Mouse (Mus musculus): ENCODE results near the gene Olfr324. TPM values are rescaled to one million over a fixed set of nuclear protein-coding genes. Genes with fewer than 3 reads are reported as not detected.

The Olfr324 gene
- 0.02 and 0.06 TPM in 2 replicates for polyA plus RNA-seq (2012; rRNA removed)

- DNase-seq (ENCODE audit: extremely low spot score in 1 of 2, low spot score in 1 of 2): no peak
Measured at GRCm38 (mm10) chr11:58594814-58595213, at the start of gene Olfr324. TSS of gene Olfr324 (plus strand) at chr11:58595114.

DNA sequence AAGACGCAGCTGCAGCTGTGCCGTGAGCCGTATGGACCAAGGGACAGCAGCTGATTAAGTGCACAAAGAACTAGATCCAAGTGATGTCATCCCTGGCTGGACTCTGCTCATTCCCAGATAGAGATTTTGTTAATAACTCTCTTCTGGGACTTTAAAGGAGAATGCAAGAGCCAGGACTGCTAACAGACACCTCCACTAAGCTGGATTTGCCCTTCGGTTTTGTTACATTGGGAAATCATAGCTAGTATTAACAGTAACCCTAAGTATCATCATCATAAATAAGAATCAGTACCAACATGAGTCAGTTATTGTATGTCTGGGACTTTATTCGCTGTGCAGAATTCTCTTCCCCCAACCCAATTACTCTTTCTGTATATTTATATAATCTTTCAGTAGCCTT lies 48.6 kb upstream of the Olfr324 start, which contains the start of gene Olfr329-ps:
Olfr329-ps (minus strand) TSS at position 101 of the 400 bp plus-strand sequence.
- DNase-seq (ENCODE audit: extremely low spot score in 1 of 2, low spot score in 1 of 2): no peak

DNA sequence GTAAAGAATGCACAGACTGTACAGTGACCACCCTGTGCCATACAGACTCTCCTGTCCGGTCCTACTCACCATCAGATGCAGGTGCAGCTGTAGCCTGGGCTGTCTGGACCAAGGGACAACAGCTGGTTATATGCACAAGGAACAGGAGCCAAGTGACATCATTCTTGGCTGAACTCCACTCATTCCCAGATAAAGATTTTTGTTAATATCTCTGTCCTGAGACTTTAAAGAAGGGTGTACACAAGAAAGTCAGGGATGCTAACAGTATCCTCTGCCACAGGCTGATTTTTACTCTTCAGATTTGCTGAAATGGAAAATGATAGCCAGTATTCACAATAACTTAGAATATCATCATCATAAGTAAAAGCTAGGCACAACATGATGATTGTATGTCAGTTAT lies 39.4 kb upstream of the Olfr324 start, which contains the start of gene Olfr328:
Olfr328 (minus strand) TSS at position 101 of the 400 bp plus-strand sequence.
- no peak for DNase-seq (ENCODE audit: extremely low spot score in 1 of 2, low spot score in 1 of 2)

DNA sequence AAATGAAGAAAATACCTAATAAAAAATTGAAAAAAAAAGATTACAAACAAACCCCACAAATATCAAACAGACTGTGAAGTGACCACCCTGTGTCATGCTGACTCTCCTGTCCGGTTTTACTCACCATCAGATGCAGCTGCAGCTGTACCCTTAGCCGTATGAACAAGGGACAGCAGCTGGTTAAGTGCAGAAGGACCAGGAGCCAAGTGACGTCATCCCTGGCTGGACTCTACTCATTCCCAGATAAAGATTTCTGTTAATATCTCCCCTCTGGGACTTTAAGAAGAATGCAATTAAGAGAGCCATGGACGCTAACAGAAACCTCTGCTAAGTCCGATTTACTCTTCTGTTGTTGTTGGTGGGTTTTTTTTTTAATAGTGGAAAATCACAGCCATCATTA lies 24.5 kb upstream of the Olfr324 start, which contains the start of gene Olfr224:
Olfr224 (minus strand) TSS at position 149 of the 400 bp plus-strand sequence.
- no peak for DNase-seq (ENCODE audit: extremely low spot score in 1 of 2, low spot score in 1 of 2)

- DNase-seq (ENCODE audit: extremely low spot score in 1 of 2, low spot score in 1 of 2): no peak
Measured at GRCm38 (mm10) chr11:58577430-58577829, 17.5 kb upstream of the Olfr324 start, which contains the start of gene Olfr325. TSS of gene Olfr325 (plus strand) at chr11:58577730.

DNA sequence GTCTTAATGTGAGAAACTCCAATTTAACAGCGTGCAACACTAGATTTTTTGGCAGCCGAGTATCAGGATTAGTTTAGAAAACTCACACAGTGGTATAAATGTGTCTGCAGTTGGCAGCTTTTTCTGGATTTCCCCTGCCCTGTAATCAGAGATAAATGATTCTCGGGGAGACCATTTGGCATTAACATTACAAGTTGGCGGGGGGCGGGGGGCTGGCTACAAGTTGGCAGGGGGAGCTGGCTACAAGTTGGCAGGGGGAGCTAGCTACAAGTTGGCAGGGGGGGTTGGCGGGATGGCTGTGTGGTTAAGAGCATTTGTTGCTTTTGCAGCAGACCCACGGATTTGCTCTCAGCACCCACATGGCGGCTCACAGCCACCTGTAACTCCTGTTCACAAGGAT lies 16.3 kb upstream of the Olfr324 start:
- DNase-seq (ENCODE audit: extremely low spot score in 1 of 2, low spot score in 1 of 2): peak in 1 of 2 experiments; percentile 27

DNA sequence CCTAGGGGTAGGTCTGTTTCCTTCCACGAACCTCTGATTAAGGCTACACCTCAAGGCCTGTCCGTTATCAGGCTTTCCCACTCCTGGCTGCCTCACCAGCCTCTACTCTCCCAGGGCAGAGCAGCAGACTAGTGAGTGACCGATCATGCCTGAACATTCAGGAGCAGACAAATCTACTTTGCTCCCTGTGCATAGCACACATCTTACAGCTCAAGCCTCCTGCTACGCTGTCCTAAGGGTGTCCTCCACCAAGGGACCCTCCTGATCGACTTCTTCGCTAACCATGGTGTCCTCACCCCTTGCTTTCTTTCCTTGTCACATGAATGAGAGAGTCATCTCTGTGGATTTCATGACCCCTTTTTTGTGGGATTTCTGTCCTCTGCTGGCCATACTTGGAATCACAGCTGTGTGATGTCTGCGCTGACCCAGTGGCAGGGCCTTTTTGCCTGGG lies 7.0 kb upstream of the Olfr324 start:
- peak in 1 of 2 experiments; percentile 45 for DNase-seq (ENCODE audit: extremely low spot score in 1 of 2, low spot score in 1 of 2)

- DNase-seq (ENCODE audit: extremely low spot score in 1 of 2, low spot score in 1 of 2): no peak
Measured at GRCm38 (mm10) chr11:58588620-58589250, 6.2 kb upstream of the Olfr324 start.

DNA sequence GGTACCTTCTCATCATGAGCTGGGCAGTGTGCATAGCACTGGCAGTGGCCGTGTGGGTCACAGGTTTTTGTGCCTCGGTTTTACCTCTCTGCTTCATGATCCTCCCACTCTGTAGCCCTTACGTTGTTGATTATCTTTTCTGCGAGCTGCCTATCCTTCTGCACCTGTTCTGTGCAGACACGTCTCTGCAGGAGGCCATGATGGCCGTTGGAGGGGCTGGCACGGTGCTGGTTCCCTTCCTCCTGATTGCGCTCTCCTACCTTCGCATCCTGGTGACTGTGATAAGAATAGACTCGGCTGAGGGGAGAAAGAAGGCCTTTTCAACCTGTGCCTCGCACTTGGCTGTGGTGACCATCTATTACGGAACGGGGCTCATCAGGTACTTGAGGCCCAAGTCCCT lies 2.9 kb downstream of the Olfr324 start:
- DNase-seq (ENCODE audit: extremely low spot score in 1 of 2, low spot score in 1 of 2): no peak

DNA sequence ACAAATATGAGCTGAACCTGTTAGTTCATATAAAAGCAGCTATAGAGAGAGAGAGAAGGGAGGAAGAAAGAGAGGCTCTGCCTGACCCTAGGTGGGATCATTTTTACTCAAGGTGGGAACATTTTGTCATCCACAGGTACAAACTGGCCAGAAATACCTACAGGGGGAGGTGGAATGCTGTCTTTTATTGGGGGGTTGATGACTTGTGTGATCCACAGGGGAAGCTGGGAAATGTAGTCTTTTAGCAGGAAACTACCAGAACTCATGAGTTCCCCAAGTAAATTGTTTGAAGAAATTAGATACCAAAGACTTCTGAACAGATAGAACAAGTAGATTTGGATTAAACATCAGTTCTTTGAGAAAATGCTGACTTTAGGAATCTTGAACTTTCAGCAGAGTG lies 7.1 kb downstream of the Olfr324 start:
- DNase-seq (ENCODE audit: extremely low spot score in 1 of 2, low spot score in 1 of 2): no peak

DNA sequence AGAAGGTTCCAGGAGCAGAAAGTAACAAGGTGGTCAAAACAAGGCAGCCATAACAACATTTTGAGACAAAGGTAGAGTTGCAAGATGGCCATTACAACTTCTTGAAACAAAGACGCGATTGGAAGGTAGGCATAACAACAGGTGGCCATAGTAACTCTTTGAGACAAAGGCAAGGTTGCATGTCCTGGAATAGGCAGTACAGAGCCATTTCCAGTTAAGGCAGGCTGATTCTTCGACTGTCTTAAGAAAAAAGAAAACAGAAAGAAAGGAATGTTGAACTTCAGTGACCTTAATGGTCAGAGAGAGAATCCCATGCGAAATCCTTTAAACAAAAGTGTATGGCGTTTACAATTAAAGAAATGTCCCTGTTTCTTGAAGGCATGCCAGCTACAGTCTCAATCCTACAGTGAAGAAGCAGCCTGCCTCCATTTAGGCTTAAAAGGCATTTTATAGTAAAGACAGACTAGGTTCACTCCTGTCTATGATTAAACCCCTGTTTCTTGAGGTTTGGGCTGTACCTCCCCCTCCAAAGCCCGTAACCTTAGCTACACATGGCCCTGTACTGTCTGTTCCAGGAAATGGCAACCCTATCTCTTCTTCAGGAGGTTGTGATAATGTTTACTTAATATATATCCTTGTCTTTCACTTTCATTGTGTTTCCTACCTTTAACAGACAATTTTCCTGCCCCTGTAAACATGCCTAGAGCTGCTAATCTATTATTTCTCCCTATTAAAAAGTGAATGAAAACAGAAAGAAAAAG lies 8.1 kb downstream of the Olfr324 start:
- DNase-seq (ENCODE audit: extremely low spot score in 1 of 2, low spot score in 1 of 2): no peak

- no peak for DNase-seq (ENCODE audit: extremely low spot score in 1 of 2, low spot score in 1 of 2)
Measured at GRCm38 (mm10) chr11:58604688-58605087, 9.8 kb downstream of the Olfr324 start.

DNA sequence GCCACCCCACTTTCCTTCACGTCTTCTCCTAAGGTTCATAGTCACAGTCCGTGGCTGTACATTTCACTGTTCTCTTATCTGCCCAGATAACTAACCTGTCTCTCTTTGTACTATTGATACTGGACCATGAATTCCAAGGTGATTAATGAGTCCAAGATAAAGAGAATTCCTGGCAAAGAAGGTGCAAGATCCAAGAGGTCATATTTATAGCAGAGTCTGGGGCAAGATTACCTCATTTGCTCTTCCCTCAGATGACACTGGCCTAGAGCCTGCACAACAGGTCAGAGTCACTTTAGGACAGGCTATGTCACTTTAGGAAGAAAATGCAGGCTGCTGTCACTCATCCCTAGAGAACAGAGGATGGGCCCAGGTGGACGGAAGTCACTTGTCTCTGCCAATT lies 10.3 kb downstream of the Olfr324 start:
- no peak for DNase-seq (ENCODE audit: extremely low spot score in 1 of 2, low spot score in 1 of 2)

DNA sequence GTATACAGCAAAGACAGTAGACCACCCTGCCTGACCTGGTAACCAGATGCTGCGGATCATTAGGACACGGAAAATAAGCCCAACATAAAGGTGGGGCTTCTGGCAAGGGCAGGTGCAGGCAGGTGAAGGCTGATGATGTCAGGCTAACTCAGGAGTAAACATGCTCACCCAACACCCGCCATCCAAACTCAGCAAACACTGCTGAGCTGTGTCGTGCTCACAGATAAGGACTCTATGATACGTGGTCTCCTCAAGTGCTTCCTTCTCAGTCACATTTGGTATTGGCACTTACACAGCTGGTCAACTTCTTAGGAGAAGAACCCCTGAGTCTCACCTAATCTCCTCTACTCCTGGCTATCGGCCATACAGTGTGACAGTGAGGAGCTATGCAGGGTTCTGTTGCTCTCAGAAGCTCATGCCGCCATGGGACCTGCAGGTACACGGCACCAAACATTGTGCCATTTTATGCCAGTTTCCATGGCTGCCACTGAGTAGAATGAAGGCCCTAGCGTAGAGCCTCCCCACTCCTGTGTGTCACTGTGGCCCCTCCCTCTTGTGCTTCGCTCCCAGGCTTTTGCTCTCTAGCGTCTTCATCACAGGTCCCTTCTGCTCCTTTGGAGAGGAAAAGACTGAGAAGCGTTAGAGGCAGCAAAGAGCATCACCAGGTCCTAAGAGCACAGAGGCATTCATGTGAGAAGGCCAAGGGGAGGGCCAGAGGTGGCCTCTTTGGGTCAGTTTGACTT lies 11.4 kb downstream of the Olfr324 start:
- no peak for DNase-seq (ENCODE audit: extremely low spot score in 1 of 2, low spot score in 1 of 2)

- no peak for DNase-seq (ENCODE audit: extremely low spot score in 1 of 2, low spot score in 1 of 2)
Measured at GRCm38 (mm10) chr11:58607030-58607429, 12.1 kb downstream of the Olfr324 start.

DNA sequence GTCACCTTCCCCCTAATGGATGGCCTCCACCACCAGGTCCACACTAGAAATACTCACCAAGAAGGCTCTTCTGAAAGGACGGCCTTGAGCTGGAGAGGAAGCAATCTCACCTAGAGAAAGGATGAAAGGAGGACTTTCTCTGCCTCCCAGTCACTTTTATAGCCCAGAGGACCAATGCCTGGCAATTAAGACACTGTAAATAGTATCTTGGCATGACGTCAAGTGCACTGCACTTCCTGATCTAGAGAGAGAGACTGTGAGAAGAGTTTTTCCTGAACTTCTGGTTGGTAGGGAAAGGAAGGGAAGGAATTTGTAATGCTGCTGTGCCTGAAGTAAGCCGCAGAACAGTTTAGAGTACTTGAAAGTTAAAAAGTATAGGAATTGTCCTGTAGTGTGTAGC lies 18.4 kb downstream of the Olfr324 start:
- DNase-seq (ENCODE audit: extremely low spot score in 1 of 2, low spot score in 1 of 2): no peak

DNA sequence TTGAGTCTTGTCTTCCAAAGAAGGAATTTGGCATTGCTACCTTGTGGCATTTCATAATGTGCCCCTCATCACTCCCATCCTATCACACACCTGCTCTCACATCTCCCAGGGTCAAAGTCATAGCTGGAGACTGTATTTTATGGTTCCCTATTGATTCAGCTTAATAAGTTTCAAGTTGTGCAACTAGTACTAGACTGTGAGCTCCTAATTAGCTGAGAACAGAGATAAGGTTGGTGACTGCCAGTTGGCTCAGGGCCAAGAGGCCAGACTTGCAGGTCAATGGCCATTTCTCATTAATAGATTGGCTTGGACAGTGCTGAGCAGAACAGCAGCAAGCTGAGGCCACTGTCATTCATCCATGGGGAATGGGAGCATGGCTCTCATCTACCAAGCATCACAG lies 19.6 kb downstream of the Olfr324 start:
- no peak for DNase-seq (ENCODE audit: extremely low spot score in 1 of 2, low spot score in 1 of 2)

- no peak for DNase-seq (ENCODE audit: extremely low spot score in 1 of 2, low spot score in 1 of 2)
Measured at GRCm38 (mm10) chr11:58615975-58616374, 21.1 kb downstream of the Olfr324 start, which contains the start of gene 2210407C18Rik. TSS of gene 2210407C18Rik (minus strand) at chr11:58616075.

- no peak for DNase-seq (ENCODE audit: extremely low spot score in 1 of 2, low spot score in 1 of 2)
Measured at GRCm38 (mm10) chr11:58618369-58618768, 23.5 kb downstream of the Olfr324 start.

DNA sequence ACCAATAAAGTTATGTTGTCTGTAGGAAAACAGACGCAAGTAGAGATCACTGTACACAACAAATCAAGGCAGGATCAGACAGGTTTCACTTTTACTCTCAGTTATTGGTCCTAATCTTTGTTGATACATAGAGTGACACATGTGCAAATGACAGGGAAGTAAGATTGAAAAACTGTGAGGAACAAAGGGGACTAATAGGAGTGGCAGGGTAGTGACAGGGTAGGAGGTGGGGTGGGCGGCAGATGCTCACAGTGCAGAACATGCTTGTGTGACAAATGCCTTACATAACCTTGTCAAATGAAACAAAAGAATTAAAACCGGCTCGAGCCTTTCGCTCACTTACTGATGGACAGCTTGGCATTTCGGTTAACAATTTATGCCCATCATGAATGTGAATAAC lies 23.9 kb downstream of the Olfr324 start:
- DNase-seq (ENCODE audit: extremely low spot score in 1 of 2, low spot score in 1 of 2): peak in 1 of 2 experiments; percentile 12

DNA sequence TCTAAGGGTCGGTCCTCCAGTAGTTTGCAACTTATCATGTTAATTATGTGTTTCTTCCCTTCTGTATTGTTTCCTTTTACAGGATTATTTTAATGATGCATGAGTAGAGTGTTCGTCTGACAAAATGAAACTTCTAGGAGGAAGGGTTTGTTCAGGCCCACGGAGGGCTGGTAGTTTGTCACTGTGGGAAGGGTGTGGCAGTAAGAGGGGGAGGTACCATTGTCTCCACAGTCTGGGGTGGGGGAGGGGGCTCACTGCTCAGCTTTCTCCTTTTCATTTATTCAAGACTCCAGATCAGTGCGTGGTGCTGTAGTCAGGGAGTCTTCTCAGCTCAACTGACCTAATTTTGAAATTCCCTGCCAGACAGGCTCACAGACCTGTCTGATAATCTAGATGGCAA lies 31.2 kb downstream of the Olfr324 start:
- DNase-seq (ENCODE audit: extremely low spot score in 1 of 2, low spot score in 1 of 2): no peak
